Mouse (Mus musculus): ENCODE data around the gene Gsto2.

Gene Gsto2

DNA sequence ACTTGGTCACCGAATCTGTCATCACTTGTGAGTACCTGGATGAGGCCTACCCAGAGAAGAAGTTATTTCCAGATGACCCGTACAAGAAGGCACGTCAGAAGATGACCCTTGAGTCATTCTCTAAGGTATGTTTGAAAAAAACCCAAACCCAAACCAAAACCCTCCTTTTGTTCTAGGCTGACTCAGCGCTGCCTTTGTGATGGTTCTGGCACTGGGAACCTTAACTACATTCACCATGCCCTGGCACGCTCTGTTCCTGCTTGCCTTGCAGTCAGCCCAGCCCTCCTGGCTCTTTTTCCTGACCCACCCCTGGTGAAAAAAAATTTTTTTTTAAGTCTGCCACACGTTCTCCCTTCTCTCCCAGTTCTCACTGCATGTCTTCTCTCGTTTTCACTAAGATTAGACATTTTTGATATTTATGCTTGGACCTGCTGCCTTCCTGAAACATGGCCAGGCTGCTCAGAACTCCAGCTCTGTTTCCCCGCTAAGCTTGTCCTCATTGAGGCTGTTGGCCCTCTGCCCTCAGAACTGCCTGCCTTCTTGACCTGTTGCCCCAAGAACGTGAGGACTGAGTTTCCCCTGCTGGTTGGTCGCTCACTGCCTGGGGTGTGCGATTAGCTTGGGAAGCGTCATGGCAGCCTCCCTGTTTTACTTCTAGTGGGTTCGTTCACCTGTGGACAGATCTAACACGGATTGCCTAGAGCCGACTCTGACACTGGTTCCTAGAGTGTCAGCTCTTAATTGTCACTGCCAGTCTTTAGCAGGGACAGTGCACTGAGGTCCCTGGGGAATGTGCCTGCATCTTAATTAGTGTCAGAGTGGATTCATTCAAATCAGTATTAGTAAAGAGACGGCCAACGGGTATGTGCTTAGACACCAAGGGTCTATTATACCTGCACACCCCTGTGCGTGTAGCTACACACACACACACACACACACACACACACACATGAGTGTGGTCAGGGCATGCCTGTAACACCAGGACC lies 7.1 kb upstream of the Gsto2 start:
- no peak for DNase-seq (ENCODE audit: low read depth)

DNA sequence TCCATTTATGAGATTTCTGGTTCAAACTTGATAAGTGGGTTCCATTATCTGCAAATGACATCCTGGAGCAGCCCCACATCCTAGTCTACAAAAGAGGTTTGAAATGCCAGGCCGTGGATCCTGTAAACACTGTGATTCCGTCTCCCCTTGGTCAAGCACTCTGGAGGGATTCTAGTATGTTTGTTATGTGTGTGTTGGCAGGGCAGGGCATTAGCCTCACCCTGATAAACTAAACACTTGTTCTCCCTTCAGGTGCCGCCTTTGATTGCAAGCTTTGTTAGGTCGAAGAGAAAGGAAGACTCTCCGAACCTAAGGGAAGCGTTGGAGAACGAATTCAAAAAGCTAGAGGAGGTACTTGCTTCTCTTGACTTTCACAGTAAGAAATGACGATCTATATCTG lies 6.2 kb upstream of the Gsto2 start:
- no peak for DNase-seq (ENCODE audit: low read depth)

DNA sequence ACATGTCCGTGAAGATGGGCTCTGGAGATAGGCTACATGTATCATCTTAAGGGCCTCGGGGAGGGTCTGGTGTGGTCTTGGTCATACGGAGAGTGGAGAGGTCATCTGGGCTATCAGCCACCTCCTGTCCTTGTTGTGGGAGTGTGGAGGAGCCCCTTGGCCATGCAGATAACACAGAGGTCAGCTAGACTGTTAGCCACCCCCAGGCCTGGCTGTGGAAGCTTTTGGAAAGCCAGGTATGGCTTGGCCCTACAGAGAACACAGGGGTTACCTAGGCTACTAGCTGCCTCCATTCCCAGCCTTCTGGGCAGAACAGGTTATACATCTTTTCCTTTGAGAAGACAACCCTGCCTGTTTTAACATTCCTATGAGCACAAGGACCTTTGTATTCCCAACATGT lies 2.8 kb upstream of the Gsto2 start:
- no peak for DNase-seq (ENCODE audit: low read depth)

DNA sequence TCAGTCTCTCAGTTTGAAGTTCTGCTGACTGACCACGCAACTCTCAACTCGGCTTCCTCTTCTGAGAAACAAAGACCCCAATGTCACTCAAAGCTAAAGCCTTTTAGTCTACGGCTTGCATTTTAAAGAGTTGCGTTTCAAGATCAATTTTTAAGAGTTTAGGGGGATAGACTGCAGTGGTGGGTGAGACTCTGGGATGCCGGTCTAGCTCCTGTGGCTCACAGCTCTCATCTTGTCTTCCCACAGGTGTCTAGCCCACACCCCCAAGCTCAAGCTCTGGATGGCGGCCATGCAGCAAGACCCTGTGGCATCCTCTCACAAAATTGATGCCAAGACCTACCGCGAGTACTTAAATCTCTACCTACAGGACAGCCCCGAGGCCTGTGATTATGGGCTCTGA lies 1.3 kb upstream of the Gsto2 start:
- DNase-seq (ENCODE audit: low read depth): no peak

DNA sequence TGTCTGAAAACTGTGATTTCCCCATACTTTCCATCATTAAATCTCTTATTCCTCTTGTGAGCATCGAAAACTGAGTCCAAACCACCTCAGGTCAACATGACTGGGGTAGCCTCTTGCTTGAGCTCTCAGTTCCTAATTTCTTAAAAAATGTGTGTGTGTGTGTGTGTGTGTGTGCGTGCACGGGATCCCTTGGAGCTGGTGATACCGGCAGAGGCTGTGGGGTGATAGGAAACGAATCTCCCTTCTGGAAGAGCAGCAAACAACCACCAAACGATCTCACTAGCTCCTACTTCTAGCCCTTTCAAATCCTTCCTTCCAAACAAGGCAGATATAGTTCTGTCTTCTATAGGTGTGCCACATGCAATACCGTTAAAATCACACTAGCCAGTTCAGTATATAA lies 613 bp upstream of the Gsto2 start:
- no peak for DNase-seq (ENCODE audit: low read depth)

DNA sequence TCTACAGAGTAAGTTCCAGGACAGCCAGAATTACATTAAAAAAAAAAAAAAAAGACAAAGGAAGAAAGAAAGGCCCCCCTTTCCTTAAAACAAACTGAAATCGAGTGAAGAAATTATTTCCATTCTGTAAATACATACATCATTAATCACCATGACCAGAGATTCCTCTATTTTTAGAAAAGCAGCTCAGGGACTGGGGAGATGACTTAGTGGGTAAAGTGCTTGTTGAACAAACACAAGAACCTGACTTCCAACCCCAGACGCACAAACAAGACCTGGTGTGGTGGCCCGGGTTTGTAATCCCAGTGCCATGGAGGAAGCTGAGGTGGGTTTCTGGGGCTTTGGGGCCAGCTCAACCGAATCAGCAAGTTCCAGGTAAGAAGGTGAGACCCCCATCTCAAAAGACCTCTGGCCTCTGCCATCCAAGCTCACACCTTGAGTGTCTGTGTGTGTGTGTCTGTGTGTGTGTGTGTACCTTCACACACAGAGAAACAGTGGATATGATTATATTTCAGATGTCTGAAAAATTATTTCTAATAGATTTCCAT lies 2.4 kb downstream of the Gsto2 start:
- no peak for DNase-seq (ENCODE audit: low read depth)

DNA sequence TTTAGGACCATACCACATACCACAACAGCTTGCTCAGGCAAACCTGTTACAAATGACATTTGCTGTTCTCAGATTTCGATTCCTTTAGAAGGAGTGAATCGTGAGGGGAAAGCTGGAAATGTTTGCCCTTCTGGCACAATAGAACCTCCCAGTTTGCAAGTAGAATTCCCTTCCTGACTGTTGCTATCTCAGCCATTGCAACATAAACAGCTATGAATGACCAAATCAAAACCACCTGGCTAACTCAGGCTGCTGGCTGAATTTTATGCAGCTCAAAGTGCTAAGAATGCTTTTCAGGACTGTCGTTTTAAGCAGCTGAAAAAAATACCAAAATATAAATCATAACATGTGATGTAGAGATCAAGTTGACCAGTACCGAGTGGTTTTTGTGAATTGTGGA lies 3.6 kb downstream of the Gsto2 start:
- no peak for DNase-seq (ENCODE audit: low read depth)

DNA sequence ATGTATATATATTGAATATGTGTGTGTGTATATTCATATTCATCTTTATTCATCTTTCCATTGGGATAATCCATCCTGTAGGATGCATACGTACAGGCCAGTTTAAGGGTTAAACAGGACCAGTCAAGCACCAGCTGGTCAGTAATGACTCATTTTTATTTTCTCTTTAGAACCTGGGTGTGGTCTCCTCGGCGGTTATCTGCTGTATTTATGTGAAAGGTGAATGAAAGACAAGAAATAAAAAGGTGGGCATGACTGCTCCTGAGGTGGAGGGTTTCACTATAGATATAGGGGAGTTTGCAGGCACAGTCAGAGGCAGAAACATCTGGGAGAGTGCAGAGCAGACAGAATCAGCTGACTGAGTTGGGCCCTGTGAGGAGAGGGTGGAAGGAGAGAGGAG lies 4.2 kb downstream of the Gsto2 start:
- DNase-seq (ENCODE audit: low read depth): peak; percentile 19

DNA sequence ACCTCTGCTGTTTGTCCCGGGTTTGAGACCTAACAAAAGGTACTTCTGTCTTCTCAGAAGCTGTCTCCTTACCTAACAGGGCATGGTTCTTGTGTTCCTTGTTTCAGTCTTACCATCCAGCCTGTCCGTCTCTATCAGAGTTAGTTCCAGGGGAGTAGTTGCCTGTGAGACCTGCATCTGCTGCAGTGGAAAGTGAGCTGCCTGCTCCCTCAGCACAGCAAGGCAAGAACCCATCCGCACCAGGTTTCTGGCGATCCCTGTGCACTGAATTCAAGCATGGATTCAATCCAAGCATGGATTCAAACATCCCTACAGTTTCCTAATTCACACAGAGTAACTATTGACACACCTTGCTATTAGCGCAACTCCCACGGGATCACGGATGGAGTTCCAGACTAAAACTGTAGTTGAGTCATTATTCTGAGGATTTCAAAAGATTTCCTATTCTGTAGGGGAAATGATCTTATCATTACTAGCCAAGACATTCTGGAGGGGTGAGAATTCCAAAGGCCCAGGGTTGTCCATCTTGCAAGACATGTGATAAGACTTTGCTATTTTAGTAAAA lies 4.8 kb downstream of the Gsto2 start:
- no peak for DNase-seq (ENCODE audit: low read depth)

DNA sequence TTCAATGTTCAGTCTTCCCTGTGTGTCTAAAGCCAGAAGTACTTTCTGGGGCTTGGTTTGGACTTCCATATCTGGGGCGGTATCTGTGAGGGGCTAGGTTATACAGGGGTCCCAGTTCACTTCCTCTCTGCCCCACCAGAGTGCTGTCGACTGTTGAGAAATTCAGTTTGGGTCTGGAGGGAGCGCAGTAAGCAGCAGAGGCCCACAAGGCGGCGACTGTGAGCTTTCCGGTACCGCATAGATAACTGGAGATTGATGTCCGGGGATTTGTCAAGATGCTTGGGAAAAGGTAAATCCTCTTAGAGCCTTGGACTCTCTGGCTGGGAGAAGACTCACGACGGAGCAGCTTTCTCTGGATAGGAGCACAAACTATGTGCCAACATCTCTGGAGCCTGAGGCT lies 6.2 kb downstream of the Gsto2 start:
- peak; percentile 27 for DNase-seq (ENCODE audit: low read depth)

DNA sequence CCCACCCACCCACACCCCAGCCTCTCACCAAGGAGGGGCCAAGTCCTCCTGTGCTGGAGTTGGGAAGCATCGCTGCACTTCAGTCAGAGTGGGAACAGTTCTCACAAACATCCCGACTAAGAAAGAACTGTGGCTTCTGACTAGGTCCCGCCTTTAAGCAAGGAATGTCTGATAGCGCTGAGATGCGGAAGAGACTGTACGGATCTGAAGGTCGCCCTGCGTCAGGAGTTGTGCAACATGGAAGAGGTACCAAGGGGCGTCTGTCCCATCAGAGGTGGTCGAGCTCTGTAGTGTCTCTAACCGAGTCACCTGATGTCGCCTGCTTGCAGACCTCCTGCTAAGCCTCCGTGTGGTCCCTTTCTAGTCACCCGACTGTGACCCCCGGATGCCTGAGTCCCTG lies 10.9 kb downstream of the Gsto2 start:
- no peak for DNase-seq (ENCODE audit: low read depth)

DNA sequence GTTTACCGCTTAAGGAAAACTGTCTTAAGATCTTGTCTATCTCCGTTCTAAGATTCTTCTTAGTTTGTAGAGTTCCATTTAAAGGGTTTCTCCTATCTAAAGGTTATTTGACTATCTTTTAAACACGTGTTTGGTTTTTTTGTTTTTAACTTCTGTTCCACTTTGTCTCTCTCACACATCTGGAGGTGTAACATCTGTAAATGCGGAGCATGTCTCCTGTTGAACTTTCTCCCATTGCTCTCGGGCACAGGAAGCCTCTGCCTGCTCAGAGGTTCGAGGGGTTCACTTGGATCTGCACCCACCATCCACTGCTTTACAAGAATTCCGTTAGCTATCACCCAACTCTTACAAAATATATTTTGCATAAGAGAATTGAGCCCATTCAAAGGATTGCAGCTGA lies 16.2 kb downstream of the Gsto2 start:
- no peak for DNase-seq (ENCODE audit: low read depth)

DNA sequence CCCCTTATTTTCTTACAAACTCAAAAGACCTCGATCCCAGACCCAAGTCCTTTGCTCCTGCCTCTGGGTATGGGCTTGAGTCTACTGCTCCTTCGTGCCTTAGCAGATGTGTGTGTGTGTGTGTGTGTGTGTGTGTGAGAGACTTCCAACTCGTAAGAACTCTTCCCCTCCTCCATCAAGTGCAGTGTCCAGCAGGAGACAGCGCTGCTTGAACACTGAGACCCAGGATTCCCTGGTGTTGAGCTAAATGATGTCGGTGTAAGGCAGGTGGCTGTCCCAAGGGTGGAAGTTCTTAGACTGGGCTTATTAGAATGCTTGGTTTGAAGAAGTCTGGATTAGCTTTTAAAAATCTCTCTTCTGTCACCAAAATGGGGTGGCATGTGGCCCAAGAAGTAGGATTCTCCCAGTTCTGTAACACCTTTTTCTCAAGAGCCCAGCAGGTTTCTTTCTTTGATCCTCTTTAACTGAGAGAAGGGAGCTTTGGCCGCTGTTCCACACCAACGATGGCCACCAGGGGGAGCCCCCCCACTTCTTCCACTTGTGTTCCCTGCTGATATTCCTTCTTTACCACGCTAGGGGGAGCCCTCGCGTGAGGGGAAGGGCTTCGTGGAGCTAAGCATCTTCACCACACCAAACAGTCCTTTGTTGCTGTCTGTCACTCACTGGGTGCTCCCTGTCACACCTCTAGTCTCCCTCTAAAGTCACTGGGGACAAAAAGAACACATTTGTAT lies 17.0 kb downstream of the Gsto2 start:
- DNase-seq (ENCODE audit: low read depth): peak; percentile 87

DNA sequence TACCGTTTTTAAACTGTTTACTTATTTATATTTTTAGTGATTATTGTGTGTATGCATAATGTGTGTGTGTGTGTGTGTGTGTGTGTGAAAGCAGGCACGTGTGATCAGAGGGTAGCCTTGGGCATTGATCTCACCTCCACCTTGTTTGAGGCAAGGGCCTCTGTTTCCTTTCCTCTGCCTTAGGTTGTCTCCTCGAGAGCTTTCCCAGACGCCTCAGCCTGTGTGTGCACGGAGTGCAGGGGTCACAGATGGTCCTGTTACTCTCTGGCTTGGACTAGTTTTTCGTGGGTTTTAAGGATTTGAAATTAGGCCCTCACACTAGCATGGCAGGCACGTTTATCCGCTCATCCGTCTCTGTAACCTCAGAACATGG lies 17.5 kb downstream of the Gsto2 start:
- no peak for DNase-seq (ENCODE audit: low read depth)

DNA sequence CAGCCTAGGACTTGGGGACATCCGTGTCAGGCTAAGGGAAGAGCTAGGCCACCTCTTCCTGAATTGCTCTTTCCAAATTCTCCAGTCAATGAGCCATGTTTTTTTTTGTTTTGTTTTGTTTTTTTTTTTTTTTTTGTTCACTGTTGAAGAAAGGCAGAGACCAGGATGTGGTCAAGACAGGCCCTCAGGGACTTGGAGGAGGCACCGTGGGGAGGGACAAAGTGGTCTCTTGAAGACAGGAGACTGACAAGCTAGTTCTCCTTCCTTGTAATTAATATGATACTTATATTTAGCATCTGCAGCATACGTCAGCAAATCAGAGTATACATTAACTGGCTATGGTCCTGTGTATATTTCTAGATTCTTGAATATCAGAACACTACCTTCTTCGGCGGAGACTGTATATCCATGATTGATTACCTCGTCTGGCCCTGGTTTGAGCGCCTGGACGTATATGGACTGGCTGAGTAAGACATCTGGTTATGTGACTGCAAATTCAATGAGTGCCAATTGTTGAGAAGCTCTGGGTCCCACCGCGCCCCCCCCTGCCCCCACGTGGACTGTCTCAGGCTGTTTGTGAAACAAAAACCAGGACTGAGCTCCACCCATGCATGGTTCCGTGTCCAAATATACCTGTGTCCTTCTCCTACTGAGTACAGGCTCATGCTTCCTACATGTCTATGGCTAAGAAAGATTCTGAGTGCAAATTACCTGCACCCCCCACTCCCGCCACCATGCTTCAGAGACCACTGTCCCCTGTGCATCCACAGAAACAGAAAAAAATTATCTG lies 19.2 kb downstream of the Gsto2 start:
- peak; percentile 39 for DNase-seq (ENCODE audit: low read depth)

DNA sequence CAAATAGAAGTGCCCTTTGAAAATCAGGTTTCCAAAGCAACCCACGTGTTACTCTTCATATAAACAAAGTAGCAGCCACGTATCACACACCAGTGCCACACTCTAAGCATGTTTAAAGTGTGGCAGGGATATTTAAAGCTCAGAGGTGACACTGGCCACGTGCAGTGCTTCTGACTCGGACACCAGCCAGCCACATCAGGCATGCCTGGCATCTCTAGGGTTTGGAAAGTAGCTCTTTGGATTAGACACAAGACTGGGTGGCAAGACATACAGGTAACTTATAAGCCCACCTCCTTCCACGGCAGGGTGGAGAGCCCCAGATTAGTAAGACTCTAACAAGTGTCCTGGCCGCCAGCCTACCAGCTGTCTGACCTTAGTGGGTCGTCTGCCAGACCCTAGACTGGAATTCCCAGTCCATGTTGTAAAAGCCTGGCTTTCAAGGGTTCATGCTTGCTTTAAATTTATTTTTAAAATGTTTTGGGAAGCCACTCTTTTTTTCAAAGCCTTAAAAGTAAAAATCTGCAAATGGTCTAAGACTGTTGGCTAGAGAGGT lies 19.9 kb downstream of the Gsto2 start:
- no peak for DNase-seq (ENCODE audit: low read depth)

DNA sequence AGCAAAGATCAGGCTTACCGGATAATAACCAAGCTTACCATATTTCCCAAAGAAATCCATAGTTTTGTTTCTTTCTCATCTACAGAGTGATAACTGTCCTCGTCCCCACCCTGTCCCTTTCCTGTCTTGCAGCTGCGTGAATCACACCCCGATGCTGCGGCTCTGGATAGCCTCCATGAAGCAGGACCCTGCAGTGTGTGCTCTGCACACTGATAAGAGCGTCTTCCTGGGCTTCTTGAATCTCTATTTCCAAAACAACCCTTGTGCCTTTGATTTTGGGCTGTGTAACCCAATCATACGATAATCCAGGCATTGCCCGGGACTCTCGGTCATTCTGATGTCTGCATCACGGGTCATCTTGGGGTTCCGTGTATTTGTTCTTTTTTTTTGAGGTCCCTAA lies 20.6 kb downstream of the Gsto2 start:
- DNase-seq (ENCODE audit: low read depth): no peak

DNA sequence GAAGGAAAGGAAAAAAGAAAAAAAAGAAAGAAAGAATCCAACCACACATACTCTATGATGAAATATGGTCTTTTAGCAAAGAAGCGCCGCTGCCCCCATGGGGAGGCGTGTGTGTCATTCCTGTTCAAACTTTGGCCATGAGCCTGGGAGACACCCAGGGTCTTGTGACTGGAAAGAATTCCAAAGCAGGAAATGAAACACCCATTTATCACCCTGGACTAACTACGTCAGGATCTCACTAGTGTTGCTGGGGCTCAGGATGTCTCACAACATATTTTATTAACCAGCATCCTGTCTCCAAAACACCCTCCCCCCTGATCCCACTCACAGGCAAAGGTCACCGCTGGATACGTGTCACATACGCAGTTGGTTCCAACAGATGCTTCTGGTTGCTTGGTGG lies 21.3 kb downstream of the Gsto2 start:
- DNase-seq (ENCODE audit: low read depth): no peak

DNA sequence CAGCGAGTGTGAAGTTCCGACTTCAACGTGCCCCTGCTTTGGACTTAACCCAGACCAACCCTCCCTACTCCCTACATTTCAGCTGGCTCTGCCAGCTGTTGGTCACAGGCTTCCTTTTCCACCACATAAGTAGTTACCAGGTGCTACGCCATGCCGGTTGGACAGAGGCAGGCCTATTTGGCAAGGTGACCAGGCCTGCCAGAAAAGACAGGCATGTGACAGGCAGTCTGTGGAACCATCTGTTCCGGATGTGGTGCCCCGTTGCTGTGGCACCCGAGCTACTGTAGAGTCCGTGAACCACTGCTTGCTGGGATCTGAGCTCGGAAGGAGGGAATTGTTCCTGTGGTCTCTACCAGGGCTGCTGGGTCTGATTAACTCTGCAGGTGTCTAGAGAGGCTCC lies 22.1 kb downstream of the Gsto2 start:
- peak; percentile 54 for DNase-seq (ENCODE audit: low read depth)

DNA sequence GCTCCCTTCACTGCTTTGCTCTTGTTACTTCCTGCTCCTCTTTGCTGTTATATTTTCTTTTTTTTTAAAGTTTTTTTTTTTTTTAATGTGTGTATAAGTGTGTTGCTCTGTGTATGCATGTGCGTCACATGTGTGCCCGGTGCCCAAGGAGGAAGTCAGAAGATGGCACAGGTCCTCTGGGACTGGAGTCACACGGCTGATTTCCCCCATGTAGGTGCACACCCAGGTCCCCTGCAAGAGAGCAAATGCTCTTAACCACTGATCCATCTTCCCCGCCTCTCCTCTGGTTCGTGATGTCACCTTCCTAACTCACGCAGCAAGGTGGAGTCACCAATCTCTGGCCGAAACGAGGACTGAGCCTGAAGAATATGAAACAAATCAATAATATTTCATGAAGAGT lies 22.7 kb downstream of the Gsto2 start:
- no peak for DNase-seq (ENCODE audit: low read depth)

DNA sequence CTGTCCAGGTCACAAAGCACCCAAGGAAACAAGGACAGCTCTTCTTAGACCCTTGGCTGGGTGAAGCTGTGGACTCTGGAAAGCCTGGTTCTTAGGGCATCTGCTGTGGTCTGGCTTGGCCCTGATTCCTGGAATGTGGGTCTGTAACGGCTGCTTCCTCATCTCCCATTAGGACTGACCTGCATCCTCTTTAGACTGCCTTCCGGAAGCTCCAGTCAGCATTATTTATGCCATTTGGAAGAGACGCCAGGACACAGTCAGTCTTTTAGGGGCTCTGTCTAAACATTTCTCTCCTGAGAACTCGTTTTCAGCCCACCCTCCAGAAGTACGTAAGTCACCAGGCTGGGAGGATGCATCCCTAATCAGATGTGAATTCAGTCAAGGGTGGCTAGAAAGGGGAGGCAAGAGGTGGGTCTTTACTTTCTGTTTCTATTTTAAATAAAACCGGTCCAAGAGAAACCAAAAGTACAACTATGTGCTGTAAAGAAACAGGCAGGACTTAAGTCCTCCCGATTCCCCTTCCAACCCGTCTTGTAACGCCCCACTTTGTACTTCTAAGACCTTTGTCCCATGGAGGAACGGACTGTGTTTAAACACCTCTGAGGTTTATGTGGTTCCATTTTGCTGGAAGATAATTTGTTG lies 25.3 kb downstream of the Gsto2 start:
- no peak for DNase-seq (ENCODE audit: low read depth)

Measured in 416B (cell line).